Mouse (Mus musculus) CD8-positive naive resting alpha-beta T cell, adult 57 days (primary cell): ENCODE results near the gene Prlr. TPM values are rescaled to one million over a fixed set of nuclear protein-coding genes. Genes with fewer than 3 reads are reported as not detected.

ENCODE experiments used
- total RNA-seq: library from RNA; stranded (reverse); gene quantifications from one replicate; pipeline ENCODE4 v1.2.4, GENCODE M21; 2023

Prlr gene
- total RNA-seq = not detected

GRCm38 (mm10) chr15:10177083-10177482, at the start of gene Prlr:
TSS of gene Prlr (plus strand) at chr15:10177238.

GRCm38 (mm10) chr15:10325080-10325479, 148.0 kb downstream of the Prlr start, which contains the start of gene Gm21973:
TSS of gene Gm21973 (plus strand) at chr15:10325380.

GRCm38 (mm10) chr15:10358039-10358948, 181.3 kb downstream of the Prlr start, which contains the start of gene Agxt2:
TSS of gene Agxt2 (plus strand) at chr15:10358532.

Other genes starting within 250 kb of the Prlr start
- gene Gm21973, start 148.1 kb downstream of the Prlr start, total RNA-seq = not detected
- not detected for gene Agxt2, start 181.3 kb downstream of the Prlr start, total RNA-seq